Mouse (Mus musculus): ENCODE results near the gene AC124502.3.

The AC124502.3 gene

GRCm38 (mm10) chr19:5048138-5049056, 9.7 kb downstream of the AC124502.3 start:
- no peak for DNase-seq (ENCODE audit: low read depth, low spot score)
- H3K27me3 ChIP-seq (ENCODE audit: control insufficient read depth, insufficient read depth, low read length, poor library complexity, severe bottlenecking): no peaks in the 10 kb centered on the region
- H3K36me3 ChIP-seq (ENCODE audit: control insufficient read depth, insufficient read depth, low read length, poor library complexity, severe bottlenecking): peaks cover 14% of the 10 kb centered on the region

- H3K27me3 ChIP-seq (ENCODE audit: control insufficient read depth, insufficient read depth, low read length, poor library complexity, severe bottlenecking): no peaks in the 10 kb centered on the region
- no peak for DNase-seq (ENCODE audit: low read depth, low spot score)
Measured at GRCm38 (mm10) chr19:5049325-5049724, 10.6 kb downstream of the AC124502.3 start.

GRCm38 (mm10) chr19:5050047-5050905, 11.6 kb downstream of the AC124502.3 start, which contains the start of gene Rin1:
TSS of gene Rin1 (plus strand) at chr19:5050481.
- DNase-seq (ENCODE audit: low read depth, low spot score): peak; percentile 66
- Histone ChIP-seq H3K36me3 (ENCODE audit: control insufficient read depth, insufficient read depth, low read length, poor library complexity, severe bottlenecking) (peaks cover 12% of the 10 kb centered on the region), H3K27me3 (ENCODE audit: control insufficient read depth, insufficient read depth, low read length, poor library complexity, severe bottlenecking) (no peaks in the 10 kb centered on the region)

More at GRCm38 (mm10) chr19:5049325-5049724, 10.6 kb downstream of the AC124502.3 start:
- peaks cover 14% of the 10 kb centered on the region for H3K36me3 ChIP-seq (ENCODE audit: control insufficient read depth, insufficient read depth, low read length, poor library complexity, severe bottlenecking)

GRCm38 (mm10) chr19:5051031-5051430, 12.3 kb downstream of the AC124502.3 start:
- H3K36me3 ChIP-seq (ENCODE audit: control insufficient read depth, insufficient read depth, low read length, poor library complexity, severe bottlenecking): peaks cover 10% of the 10 kb centered on the region
- H3K27me3 ChIP-seq (ENCODE audit: control insufficient read depth, insufficient read depth, low read length, poor library complexity, severe bottlenecking): no peaks in the 10 kb centered on the region
- DNase-seq (ENCODE audit: low read depth, low spot score): no peak

GRCm38 (mm10) chr19:5051515-5051914, 12.8 kb downstream of the AC124502.3 start:
- DNase-seq (ENCODE audit: low read depth, low spot score): no peak

GRCm38 (mm10) chr19:5052166-5052822, 13.6 kb downstream of the AC124502.3 start:
- Histone ChIP-seq H3K36me3 (ENCODE audit: control insufficient read depth, insufficient read depth, low read length, poor library complexity, severe bottlenecking) (peaks cover 4% of the 10 kb centered on the region; the same call in 1 of the 2 replicates), H3K27me3 (ENCODE audit: control insufficient read depth, insufficient read depth, low read length, poor library complexity, severe bottlenecking) (no peaks in the 10 kb centered on the region)
- no peak for DNase-seq (ENCODE audit: low read depth, low spot score)

More at GRCm38 (mm10) chr19:5051515-5051914, 12.8 kb downstream of the AC124502.3 start:
- Histone ChIP-seq H3K27me3 (ENCODE audit: control insufficient read depth, insufficient read depth, low read length, poor library complexity, severe bottlenecking) (no peaks in the 10 kb centered on the region), H3K36me3 (ENCODE audit: control insufficient read depth, insufficient read depth, low read length, poor library complexity, severe bottlenecking) (peaks cover 9% of the 10 kb centered on the region)

- no peak for DNase-seq (ENCODE audit: low read depth, low spot score)
- Histone ChIP-seq H3K36me3 (ENCODE audit: control insufficient read depth, insufficient read depth, low read length, poor library complexity, severe bottlenecking) (no peaks in the 10 kb centered on the region), H3K27me3 (ENCODE audit: control insufficient read depth, insufficient read depth, low read length, poor library complexity, severe bottlenecking) (no peaks in the 10 kb centered on the region)
Measured at GRCm38 (mm10) chr19:5052853-5053252, 14.2 kb downstream of the AC124502.3 start.

- Histone ChIP-seq H3K36me3 (ENCODE audit: control insufficient read depth, insufficient read depth, low read length, poor library complexity, severe bottlenecking) (no peaks in the 10 kb centered on the region), H3K27me3 (ENCODE audit: control insufficient read depth, insufficient read depth, low read length, poor library complexity, severe bottlenecking) (no peaks in the 10 kb centered on the region)
- DNase-seq (ENCODE audit: low read depth, low spot score): peak; percentile 66
Measured at GRCm38 (mm10) chr19:5053909-5054308, 15.2 kb downstream of the AC124502.3 start.

GRCm38 (mm10) chr19:5056251-5056650, 17.6 kb downstream of the AC124502.3 start:
- peak; percentile 56 for DNase-seq (ENCODE audit: low read depth, low spot score)
- Histone ChIP-seq H3K27me3 (ENCODE audit: control insufficient read depth, insufficient read depth, low read length, poor library complexity, severe bottlenecking) (no peaks in the 10 kb centered on the region), H3K36me3 (ENCODE audit: control insufficient read depth, insufficient read depth, low read length, poor library complexity, severe bottlenecking) (no peaks in the 10 kb centered on the region)

- H3K27me3 ChIP-seq (ENCODE audit: control insufficient read depth, insufficient read depth, low read length, poor library complexity, severe bottlenecking): no peaks in the 10 kb centered on the region
- no peak for DNase-seq (ENCODE audit: low read depth, low spot score)
Measured at GRCm38 (mm10) chr19:5057876-5058775, 19.4 kb downstream of the AC124502.3 start.

GRCm38 (mm10) chr19:5058801-5059771, 20.4 kb downstream of the AC124502.3 start:
- Histone ChIP-seq H3K36me3 (ENCODE audit: control insufficient read depth, insufficient read depth, low read length, poor library complexity, severe bottlenecking) (no peaks in the 10 kb centered on the region), H3K27me3 (ENCODE audit: control insufficient read depth, insufficient read depth, low read length, poor library complexity, severe bottlenecking) (no peaks in the 10 kb centered on the region)
- DNase-seq (ENCODE audit: low read depth, low spot score): no peak

More at GRCm38 (mm10) chr19:5057876-5058775, 19.4 kb downstream of the AC124502.3 start:
- no peaks in the 10 kb centered on the region for H3K36me3 ChIP-seq (ENCODE audit: control insufficient read depth, insufficient read depth, low read length, poor library complexity, severe bottlenecking)

GRCm38 (mm10) chr19:5060365-5061330, 22.0 kb downstream of the AC124502.3 start:
- Histone ChIP-seq H3K27me3 (ENCODE audit: control insufficient read depth, insufficient read depth, low read length, poor library complexity, severe bottlenecking) (no peaks in the 10 kb centered on the region), H3K36me3 (ENCODE audit: control insufficient read depth, insufficient read depth, low read length, poor library complexity, severe bottlenecking) (no peaks in the 10 kb centered on the region)
- no peak for DNase-seq (ENCODE audit: low read depth, low spot score)
